Mouse (Mus musculus) spleen, adult 2 months (tissue): Measurements from ENCODE around the gene Hoxb6. TPM values are rescaled to one million over a fixed set of nuclear protein-coding genes. Genes with fewer than 3 reads are reported as not detected.

ENCODE experiments used
- DNase-seq, 2 experiments: peaks; one replicate each; pipeline versions ENCODE4 v3.0.0 to v3.0.0-alpha.2; 2012 to 2021; ENCODE audit warnings: low spot score in 2 of 2, low read depth in 1 of 2
- H3K27ac ChIP-seq: fragments of 200-500 bp; 2 replicates; pipeline ENCODE4 v1.5.1; 2012; ENCODE audit warnings: low read length, inconsistent platforms; ENCODE audit not compliant: insufficient read depth
- H3K27me3 ChIP-seq: fragments of 200-500 bp; 2 replicates; pipeline ENCODE4 v1.6.1; 2012; ENCODE audit warnings: mild to moderate bottlenecking, moderate library complexity, low read length, inconsistent platforms; ENCODE audit not compliant: control insufficient read depth, insufficient read depth
- H3K36me3 ChIP-seq: fragments of 200-500 bp; 2 replicates; pipeline ENCODE4 v1.6.1; 2012; ENCODE audit warnings: mild to moderate bottlenecking, low read length, inconsistent platforms; ENCODE audit not compliant: control insufficient read depth, insufficient read depth
- H3K4me1 ChIP-seq: fragments of 200-500 bp; 2 replicates; pipeline ENCODE4 v1.6.1; 2011; ENCODE audit warnings: inconsistent platforms; ENCODE audit not compliant: control insufficient read depth, insufficient read depth, insufficient read length
- H3K4me3 ChIP-seq: fragments of 200-500 bp; 2 replicates; pipeline ENCODE4 v1.5.1; 2011; ENCODE audit warnings: mild to moderate bottlenecking, inconsistent platforms; ENCODE audit not compliant: insufficient read depth, insufficient read length; ENCODE audit errors: extremely low read depth
- CTCF ChIP-seq: fragments of 200-500 bp; IDR thresholded peaks from 2 replicates; pipeline ENCODE4 v1.5.1; 2011; ENCODE audit warnings: mild to moderate bottlenecking, inconsistent platforms; ENCODE audit not compliant: insufficient read depth, insufficient read length, insufficient replicate concordance; ENCODE audit errors: extremely low read depth
- POLR2A ChIP-seq: fragments of 200-500 bp; IDR thresholded peaks from 2 replicates; pipeline ENCODE4 v1.6.1; 2011; ENCODE audit warnings: low read depth, low read length, inconsistent platforms
- WGBS: fragments of 180-500 bp; shearing (Covaris S2); methylation state at CpG from one replicate; pipeline ENCODE4 v1.1.7; 2018; 5-methylcytosine and 5-hydroxymethylcytosine counted together
- polyA plus RNA-seq: library from polyadenylated mRNA; depleted of rRNA; stranded (reverse); fragments of >200 nt; gene quantifications from 2 replicates; pipeline ENCODE4 v1.2.3, GENCODE M21; 2012

Gene Hoxb6
- polyA plus RNA-seq, 1 experiment = 1.3 TPM

GRCm38 (mm10) chr11:96302381-96303150 is 10.3 kb downstream of the Hoxb6 start:
- no peak for DNase-seq
- no peak overlapping the region for H3K27ac ChIP-seq
- H3K36me3 ChIP-seq = no peaks in the 10 kb centered on the region
- 68% methylated on average over 23 of the region's 23 CpGs for WGBS
- H3K27me3 ChIP-seq = peaks cover 34% of the 10 kb centered on the region
- TF ChIP-seq CTCF (no peak), POLR2A (no peak)
- H3K4me1 ChIP-seq = peaks cover 4% of the 10 kb centered on the region; the same call in 1 of the 2 replicates
- H3K4me3 ChIP-seq = no peak overlapping the region

- H3K36me3 ChIP-seq = no peaks in the 10 kb centered on the region
- peak within 1 kb of the TSS; percentile 16; the same call in 1 of the 2 replicates for H3K4me3 ChIP-seq
- TF ChIP-seq POLR2A (no peak), CTCF (peak; percentile 77)
- peak in 1 of 2 experiments; percentile 31 for DNase-seq
- 1% methylated on average over 69 of the region's 69 CpGs for WGBS
- H3K27ac ChIP-seq = no peak within 1 kb of the TSS
- peaks cover 34% of the 10 kb centered on the region for H3K27me3 ChIP-seq
- peaks cover 4% of the 10 kb centered on the region; the same call in 1 of the 2 replicates for H3K4me1 ChIP-seq
Observed at GRCm38 (mm10) chr11:96303151-96304099, 11.1 kb downstream of the Hoxb6 start, which contains the start of gene Hoxb5. Hoxb5 (plus strand) TSS chr11:96303336.

GRCm38 (mm10) chr11:96304381-96305195 is 12.3 kb downstream of the Hoxb6 start:
- no peak overlapping the region; the same call in 1 of the 2 replicates for H3K27ac ChIP-seq
- no peak for TF ChIP-seq POLR2A
- no peak for TF ChIP-seq CTCF
- H3K4me3 ChIP-seq = no peak overlapping the region
- H3K4me1 ChIP-seq = no peaks in the 10 kb centered on the region
- H3K36me3 ChIP-seq = no peaks in the 10 kb centered on the region
- H3K27me3 ChIP-seq = peaks cover 27% of the 10 kb centered on the region
- 21% methylated on average over 38 of the region's 38 CpGs for WGBS
- no peak for DNase-seq

GRCm38 (mm10) chr11:96305505-96306182 is 13.4 kb downstream of the Hoxb6 start:
- no peaks in the 10 kb centered on the region for H3K36me3 ChIP-seq
- H3K27me3 ChIP-seq = peaks cover 22% of the 10 kb centered on the region
- no peak overlapping the region for H3K4me3 ChIP-seq
- no peak for DNase-seq
- TF ChIP-seq POLR2A = no peak
- TF ChIP-seq CTCF = no peak
- H3K27ac ChIP-seq = no peak overlapping the region
- no peaks in the 10 kb centered on the region for H3K4me1 ChIP-seq
- WGBS = 90% methylated on average over 6 of the region's 6 CpGs

- TF ChIP-seq POLR2A = no peak
- Histone ChIP-seq H3K27me3 (peaks cover 19% of the 10 kb centered on the region), H3K27ac (no peak overlapping the region), H3K36me3 (no peaks in the 10 kb centered on the region), H3K4me3 (no peak overlapping the region), H3K4me1 (peaks cover 2% of the 10 kb centered on the region; the same call in 1 of the 2 replicates)
- no peak for DNase-seq
- 67% methylated on average over 7 of the region's 7 CpGs for WGBS
Observed at GRCm38 (mm10) chr11:96306183-96306907, 14.1 kb downstream of the Hoxb6 start.
